Mouse (Mus musculus) intestine, embryonic 16.5 days (tissue): Measurements from ENCODE around the gene Nf2. TPM values are rescaled to one million over a fixed set of nuclear protein-coding genes. Genes with fewer than 3 reads are reported as not detected.

Experiments used
- microRNA-seq: library from miRNA; unstranded; fragments of <30 nt; microRNA quantifications from one replicate; pipeline ENCODE4, GENCODE M21; 2016
- polyA plus RNA-seq: library from polyadenylated mRNA; unstranded; fragments of >200 nt; fragmentation: Nextera tagmentation; extraction: Ambion mirVana; gene quantifications from 2 replicates; pipeline ENCODE4 v1.2.1, GENCODE M21; 2015

Gene Nf2
- polyA plus RNA-seq, 1 experiment from 2014 or later: 38.0 TPM

Small RNA genes within 50 kb of the gene (microRNA-seq; reads per million reads assigned to microRNA genes)
- 1.6 reads per million for gene Mir6918

Other genes starting within 250 kb of the Nf2 start
- gene Gm11032, start 229.5 kb downstream of the Nf2 start, polyA plus RNA-seq: not detected in 2 replicates
- 32.0 and 32.8 TPM in 2 replicates for gene Ascc2, start 211.8 kb downstream of the Nf2 start, polyA plus RNA-seq
- gene Uqcr10, start 145.2 kb downstream of the Nf2 start, polyA plus RNA-seq: 1,259 and 1,267 TPM in 2 replicates
- 64.8 and 66.0 TPM in 2 replicates for gene Zmat5, start 144.9 kb downstream of the Nf2 start, polyA plus RNA-seq
- 0.07 and 0.15 TPM in 2 replicates for gene Cabp7, start 102.8 kb downstream of the Nf2 start, polyA plus RNA-seq
- gene Nipsnap1, start 24.4 kb upstream of the Nf2 start, polyA plus RNA-seq: 112 and 119 TPM in 2 replicates
- gene Thoc5, start 45.8 kb upstream of the Nf2 start, polyA plus RNA-seq: 30.3 and 32.7 TPM in 2 replicates
- 0.55 and 0.61 TPM in 2 replicates for gene Nefh, start 98.5 kb upstream of the Nf2 start, polyA plus RNA-seq
- gene Ap1b1, start 137.3 kb upstream of the Nf2 start, polyA plus RNA-seq: 81.2 and 85.4 TPM in 2 replicates
- 0.69 and 0.71 TPM in 2 replicates for gene Rasl10a, start 208.6 kb upstream of the Nf2 start, polyA plus RNA-seq
- 17.5 and 21.0 TPM in 2 replicates for gene Gas2l1, start 215.8 kb upstream of the Nf2 start, polyA plus RNA-seq
- gene Rhbdd3, start 249.4 kb upstream of the Nf2 start, polyA plus RNA-seq: 27.8 and 32.5 TPM in 2 replicates
- gene Ewsr1, start 249.7 kb upstream of the Nf2 start, polyA plus RNA-seq: 499 and 529 TPM in 2 replicates